Mouse (Mus musculus): ENCODE measurements around the gene Hivep3.

The Hivep3 gene

GRCm38 (mm10) chr4:119903806-119904205 lies 170.2 kb downstream of the Hivep3 start:
- peak; percentile 61 for DNase-seq (ENCODE audit: low read depth, low spot score)

DNA sequence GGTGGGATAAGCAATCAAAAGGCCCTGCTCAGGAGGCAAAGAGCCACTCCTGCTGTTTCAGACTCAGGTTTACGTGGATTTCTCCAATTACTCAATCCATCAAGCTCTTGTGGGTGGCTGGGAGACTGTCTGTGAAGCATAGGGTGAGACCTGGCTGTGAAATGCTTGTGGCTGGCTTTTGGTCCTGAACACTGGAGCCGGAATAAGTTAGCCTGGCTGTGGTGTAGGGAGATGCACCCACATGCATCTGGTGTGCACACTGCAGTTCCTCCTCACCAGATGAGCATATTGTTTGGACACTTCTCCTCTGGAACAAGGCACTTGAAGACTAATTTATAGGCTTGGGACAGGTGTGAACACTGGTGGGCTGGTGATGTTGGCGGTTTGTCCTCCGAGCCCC lies 170.7 kb downstream of the Hivep3 start:
- DNase-seq (ENCODE audit: low read depth, low spot score), result no peak

- no peak for DNase-seq (ENCODE audit: low read depth, low spot score)
Observed at GRCm38 (mm10) chr4:119907106-119907505, 173.5 kb downstream of the Hivep3 start.

DNA sequence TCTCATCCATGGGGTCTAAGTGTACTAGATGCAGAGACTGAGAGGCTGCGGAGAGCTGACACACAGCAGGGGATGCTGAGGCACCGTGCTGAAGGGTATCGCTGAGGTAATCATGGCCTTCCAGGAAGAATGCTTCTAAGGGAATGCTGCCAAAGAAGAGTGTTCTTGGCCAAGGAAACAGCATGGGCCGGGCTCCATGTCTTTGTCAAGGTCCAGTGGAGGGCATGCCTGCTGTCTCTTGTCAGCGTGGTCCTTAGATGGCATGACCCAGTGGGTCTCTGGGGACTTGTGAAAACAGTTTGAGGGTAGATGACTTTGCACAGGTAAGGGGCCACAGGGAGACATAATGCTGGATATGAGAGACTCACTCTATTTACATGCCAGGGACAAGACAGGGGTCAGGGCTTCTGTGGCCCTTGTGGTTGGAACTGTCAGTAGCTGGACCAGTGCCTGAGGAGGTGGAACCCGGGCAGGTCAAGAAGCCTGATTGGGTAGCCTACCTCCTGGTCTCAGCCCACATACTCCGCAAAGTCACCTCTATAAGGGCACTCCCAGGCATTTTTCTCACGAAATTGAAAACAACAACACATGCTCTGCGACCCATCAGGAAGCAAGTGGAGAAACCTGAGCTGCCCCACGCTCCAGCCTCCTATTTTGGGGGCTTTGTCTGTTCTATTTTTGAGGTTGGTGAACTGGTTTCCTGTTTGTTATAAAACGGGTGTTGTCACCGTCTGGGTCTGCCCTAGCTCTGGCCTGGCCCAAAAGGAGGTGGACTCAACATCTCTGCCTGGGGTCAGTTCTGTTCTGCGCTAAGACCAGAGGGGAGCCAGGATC lies 177.7 kb downstream of the Hivep3 start:
- DNase-seq (ENCODE audit: low read depth, low spot score), result no peak

GRCm38 (mm10) chr4:119912216-119912615 lies 178.6 kb downstream of the Hivep3 start:
- no peak for DNase-seq (ENCODE audit: low read depth, low spot score)

DNA sequence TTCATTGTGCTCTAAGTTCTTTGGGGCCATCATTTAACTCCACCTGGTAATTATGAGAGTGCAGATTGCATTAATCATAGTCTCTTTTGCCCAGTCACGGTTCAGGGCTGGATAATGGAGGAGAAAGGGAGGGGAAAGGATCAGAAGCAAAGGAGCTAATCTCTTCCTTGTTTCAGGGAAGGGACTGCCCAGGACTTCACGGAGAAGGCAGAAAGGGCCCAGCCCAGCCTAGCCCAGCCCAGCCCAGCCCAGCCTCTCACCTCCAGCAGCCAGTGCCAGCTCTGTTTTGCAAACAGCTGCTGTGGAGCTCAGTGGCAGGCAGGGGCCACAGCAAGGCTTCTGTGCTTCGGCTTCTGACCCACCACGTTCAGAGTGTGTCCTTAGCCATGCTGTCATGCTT lies 180.6 kb downstream of the Hivep3 start:
- DNase-seq (ENCODE audit: low read depth, low spot score), result no peak

- no peak for DNase-seq (ENCODE audit: low read depth, low spot score)
Observed at GRCm38 (mm10) chr4:119915069-119915468, 181.5 kb downstream of the Hivep3 start.

DNA sequence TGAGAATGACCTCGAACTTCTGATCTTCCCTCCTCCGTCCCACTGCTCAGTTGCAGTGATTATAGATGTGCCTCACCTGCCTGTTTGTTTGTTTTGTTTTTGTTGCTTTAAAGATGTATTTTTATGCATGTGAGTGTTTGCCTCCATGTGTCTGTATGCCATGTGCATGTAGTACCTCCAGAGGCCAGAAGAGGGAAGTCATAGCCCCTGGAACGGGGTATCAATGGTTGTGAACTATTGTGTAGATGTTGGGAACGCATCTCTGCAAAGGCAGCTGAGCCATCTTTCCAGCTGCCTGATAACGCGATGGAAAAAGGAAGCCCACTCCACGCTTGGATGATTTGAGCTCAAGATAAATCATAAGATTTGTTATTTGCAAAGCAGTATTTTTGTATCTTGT lies 183.9 kb downstream of the Hivep3 start:
- peak; percentile 53 for DNase-seq (ENCODE audit: low read depth, low spot score)

DNA sequence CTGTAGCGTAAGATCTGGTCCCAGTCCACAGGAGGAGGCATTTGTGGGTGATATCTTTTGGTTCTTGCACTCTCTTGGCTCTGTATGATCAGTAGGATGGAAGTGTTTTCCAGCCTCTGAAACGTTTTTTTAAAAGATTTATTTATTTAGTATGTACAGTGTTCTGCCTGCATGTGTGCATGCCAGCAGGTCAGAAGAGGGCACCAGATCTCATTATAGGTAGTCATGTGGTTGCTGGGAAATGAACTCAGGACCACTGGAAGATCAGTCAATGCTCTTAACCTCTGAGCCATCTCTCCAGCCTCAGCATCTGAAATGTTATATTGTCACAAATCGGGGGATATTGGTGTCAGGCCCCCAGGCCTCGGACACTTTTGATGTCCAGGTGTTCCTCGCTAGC lies 185.8 kb downstream of the Hivep3 start:
- DNase-seq (ENCODE audit: low read depth, low spot score), result no peak

- no peak for DNase-seq (ENCODE audit: low read depth, low spot score)
Observed at GRCm38 (mm10) chr4:119921022-119921717, 187.6 kb downstream of the Hivep3 start.

DNA sequence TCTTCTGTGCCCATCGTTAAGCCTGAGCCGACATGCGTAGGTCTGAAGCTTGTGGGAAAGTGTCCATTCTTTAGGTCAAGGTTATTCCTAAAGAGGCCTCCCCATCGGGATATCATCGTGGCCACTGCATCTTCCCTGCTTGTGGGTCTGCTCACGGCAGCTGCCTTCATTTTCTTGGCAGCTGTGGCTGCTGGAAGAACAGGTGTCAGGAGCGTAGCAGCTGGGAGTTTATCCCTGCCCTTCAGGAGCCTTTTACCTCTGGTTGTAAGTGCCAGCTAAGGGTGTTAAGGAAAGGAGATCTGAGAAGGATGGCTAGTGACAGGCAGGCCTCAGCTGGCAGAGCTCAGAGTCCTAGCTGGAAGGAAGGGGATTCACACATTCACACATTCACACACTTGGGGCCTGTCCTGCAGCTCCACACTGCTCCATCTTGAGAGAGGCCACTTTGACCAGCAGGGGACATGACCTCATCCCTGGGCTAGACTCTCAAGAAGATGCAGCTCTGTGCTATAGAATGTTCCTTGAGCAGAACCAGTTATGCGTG lies 188.2 kb downstream of the Hivep3 start:
- DNase-seq (ENCODE audit: low read depth, low spot score), result no peak

- no peak for DNase-seq (ENCODE audit: low read depth, low spot score)
Observed at GRCm38 (mm10) chr4:119922945-119923344, 189.4 kb downstream of the Hivep3 start.

- DNase-seq (ENCODE audit: low read depth, low spot score), result peak; percentile 39
Observed at GRCm38 (mm10) chr4:119923410-119923809, 189.8 kb downstream of the Hivep3 start.

DNA sequence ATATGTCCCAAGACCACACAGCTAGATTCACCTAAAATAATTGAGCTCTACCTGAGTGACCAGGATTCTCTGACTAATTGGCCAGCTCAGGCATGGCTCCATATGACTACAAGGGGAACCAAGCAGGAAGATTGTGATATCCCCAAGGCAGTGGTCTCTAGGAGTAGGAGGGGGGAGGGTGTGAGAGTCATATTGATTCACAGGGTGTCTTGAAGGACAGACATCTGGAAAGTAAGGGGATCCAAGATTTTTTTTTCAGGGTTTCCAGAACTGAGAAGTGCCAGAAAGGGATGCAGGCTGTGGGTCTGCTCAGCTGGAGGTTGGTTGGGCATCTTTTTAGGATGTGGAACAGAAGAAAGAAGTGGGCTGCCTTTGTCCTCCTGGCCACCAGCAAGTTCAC lies 191.5 kb downstream of the Hivep3 start:
- no peak for DNase-seq (ENCODE audit: low read depth, low spot score)

- DNase-seq (ENCODE audit: low read depth, low spot score), result peak; percentile 16
Observed at GRCm38 (mm10) chr4:119931923-119932322, 198.3 kb downstream of the Hivep3 start.

GRCm38 (mm10) chr4:119932549-119933257 lies 199.1 kb downstream of the Hivep3 start:
- no peak for DNase-seq (ENCODE audit: low read depth, low spot score)

DNA sequence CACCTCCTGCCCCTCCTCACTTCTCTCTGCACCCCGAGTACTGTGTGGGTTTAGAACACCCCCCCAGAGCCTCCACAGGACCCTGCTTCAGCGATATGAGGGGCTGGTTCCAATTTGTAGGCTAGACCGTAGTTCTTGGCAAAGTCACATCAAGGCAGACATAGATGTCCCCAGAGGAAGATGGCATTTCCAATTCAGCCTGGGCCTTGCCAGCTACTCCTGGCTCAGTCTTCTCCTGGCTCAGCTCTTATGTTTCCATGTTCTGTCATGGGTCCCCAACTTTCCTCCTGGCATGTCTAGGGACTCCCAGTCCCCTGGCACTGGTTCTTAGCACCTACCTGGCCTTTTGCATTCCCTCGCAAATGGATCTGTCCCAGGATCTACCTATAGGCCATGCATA lies 201.3 kb downstream of the Hivep3 start:
- no peak for DNase-seq (ENCODE audit: low read depth, low spot score)

DNA sequence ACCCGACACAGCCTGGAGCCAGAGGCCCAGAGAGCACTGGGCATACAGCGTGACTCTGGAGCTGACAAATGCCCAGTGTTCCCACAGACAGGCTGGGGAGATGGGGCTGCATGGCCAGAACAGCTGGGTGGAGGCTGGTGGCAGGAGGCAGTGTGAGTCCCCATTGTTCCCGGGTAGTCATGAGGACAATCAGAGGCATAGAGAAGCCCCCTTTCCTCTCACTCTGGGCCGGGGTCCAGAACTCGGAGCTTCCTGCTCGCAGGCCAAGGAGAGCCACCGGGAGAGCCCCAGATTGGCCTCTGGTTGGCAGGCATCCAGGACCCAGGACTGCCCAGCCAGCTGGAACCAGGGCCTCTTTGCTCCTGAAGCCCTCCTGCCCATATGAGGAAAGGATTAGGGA lies 204.3 kb downstream of the Hivep3 start:
- no peak for DNase-seq (ENCODE audit: low read depth, low spot score)

- DNase-seq (ENCODE audit: low read depth, low spot score), result no peak
Observed at GRCm38 (mm10) chr4:119938518-119938917, 204.9 kb downstream of the Hivep3 start.

DNA sequence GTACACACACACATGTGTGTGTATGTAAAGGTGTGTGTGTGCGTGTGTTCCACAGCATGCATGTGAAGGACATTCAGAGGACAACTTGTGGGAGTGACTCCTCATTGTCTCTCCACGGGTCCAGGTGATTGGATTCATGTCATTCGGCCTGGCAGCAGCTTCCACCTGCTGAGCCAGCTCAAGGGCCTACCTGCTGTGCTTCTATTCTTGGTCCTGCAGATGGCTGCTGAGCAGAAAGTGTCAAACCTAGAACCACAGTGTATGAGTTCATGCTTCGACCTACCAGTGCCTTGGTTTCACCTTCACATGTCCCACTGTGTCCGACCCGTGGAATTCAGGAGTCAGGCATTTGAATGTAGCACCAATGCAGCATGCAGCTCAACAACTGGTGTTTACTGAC lies 206.2 kb downstream of the Hivep3 start:
- DNase-seq (ENCODE audit: low read depth, low spot score), result peak; percentile 53

- no peak for DNase-seq (ENCODE audit: low read depth, low spot score)
Observed at GRCm38 (mm10) chr4:119946224-119946887, 212.8 kb downstream of the Hivep3 start.

Data from R1 (cell line).